Mouse (Mus musculus) cerebellum, adult 18-20 months (tissue): ENCODE measurements at regions not wholly inside any gene's neighbourhood (a gene's known extent, or its start where the extent isn't known, plus 50 kb on each side); places are given as distances from the start of the nearest gene placed in this dataset.

ENCODE experiments used
- DNase-seq, 2 experiments: peaks; one replicate each; pipeline ENCODE4 v3.0.0; 2021

- DNase-seq, result no peak
Observed at GRCm38 (mm10) chr1:75839551-75840223, 293.6 kb downstream of the Slc4a3 start.

- no peak for DNase-seq
Observed at GRCm38 (mm10) chr1:75842396-75842795, 296.3 kb downstream of the Slc4a3 start.

GRCm38 (mm10) chr1:75843326-75843725 is 297.3 kb downstream of the Slc4a3 start:
- peak; percentile 36 to 55 for DNase-seq

- DNase-seq, result no peak
Observed at GRCm38 (mm10) chr1:75844123-75844522, 298.1 kb downstream of the Slc4a3 start.

GRCm38 (mm10) chr1:75844529-75844928 is 298.5 kb downstream of the Slc4a3 start:
- DNase-seq, result no peak

GRCm38 (mm10) chr1:75844981-75845380 is 298.9 kb downstream of the Slc4a3 start:
- DNase-seq, result no peak

GRCm38 (mm10) chr1:75845771-75846535 is 299.9 kb downstream of the Slc4a3 start:
- DNase-seq, result no peak

GRCm38 (mm10) chr1:75847681-75848080 is 301.6 kb downstream of the Slc4a3 start:
- peak; percentile 43 to 48 for DNase-seq

GRCm38 (mm10) chr1:75848436-75848835 is 302.4 kb downstream of the Slc4a3 start:
- DNase-seq, result no peak

- DNase-seq, result no peak
Observed at GRCm38 (mm10) chr1:75850131-75850530, 304.1 kb downstream of the Slc4a3 start.

GRCm38 (mm10) chr1:75858551-75859255 is 312.6 kb downstream of the Slc4a3 start:
- no peak for DNase-seq

GRCm38 (mm10) chr1:75862757-75863156 is 316.7 kb downstream of the Slc4a3 start:
- DNase-seq, result no peak

- DNase-seq, result no peak
Observed at GRCm38 (mm10) chr1:75866556-75866955, 320.5 kb downstream of the Slc4a3 start.

- no peak for DNase-seq
Observed at GRCm38 (mm10) chr1:75869414-75869813, 323.3 kb downstream of the Slc4a3 start.

- DNase-seq, result no peak
Observed at GRCm38 (mm10) chr1:75869846-75870245, 323.8 kb downstream of the Slc4a3 start.

GRCm38 (mm10) chr1:75873911-75874310 is 327.8 kb downstream of the Slc4a3 start:
- no peak for DNase-seq

GRCm38 (mm10) chr1:75877209-75877608 is 331.1 kb downstream of the Slc4a3 start:
- DNase-seq, result peak; percentile 29 to 38

GRCm38 (mm10) chr1:75885632-75886031 is 339.6 kb downstream of the Slc4a3 start:
- no peak for DNase-seq

GRCm38 (mm10) chr1:75888499-75889208 is 342.6 kb downstream of the Slc4a3 start:
- no peak for DNase-seq

GRCm38 (mm10) chr1:75889847-75890591 is 344.0 kb downstream of the Slc4a3 start:
- no peak for DNase-seq

GRCm38 (mm10) chr1:75890636-75891276 is 344.7 kb downstream of the Slc4a3 start:
- DNase-seq, result no peak

GRCm38 (mm10) chr1:75895550-75895949 is 349.5 kb downstream of the Slc4a3 start:
- no peak for DNase-seq
